7 mouse cellular contexts compared by ENCODE assay signal in the genomic region with DNA sequence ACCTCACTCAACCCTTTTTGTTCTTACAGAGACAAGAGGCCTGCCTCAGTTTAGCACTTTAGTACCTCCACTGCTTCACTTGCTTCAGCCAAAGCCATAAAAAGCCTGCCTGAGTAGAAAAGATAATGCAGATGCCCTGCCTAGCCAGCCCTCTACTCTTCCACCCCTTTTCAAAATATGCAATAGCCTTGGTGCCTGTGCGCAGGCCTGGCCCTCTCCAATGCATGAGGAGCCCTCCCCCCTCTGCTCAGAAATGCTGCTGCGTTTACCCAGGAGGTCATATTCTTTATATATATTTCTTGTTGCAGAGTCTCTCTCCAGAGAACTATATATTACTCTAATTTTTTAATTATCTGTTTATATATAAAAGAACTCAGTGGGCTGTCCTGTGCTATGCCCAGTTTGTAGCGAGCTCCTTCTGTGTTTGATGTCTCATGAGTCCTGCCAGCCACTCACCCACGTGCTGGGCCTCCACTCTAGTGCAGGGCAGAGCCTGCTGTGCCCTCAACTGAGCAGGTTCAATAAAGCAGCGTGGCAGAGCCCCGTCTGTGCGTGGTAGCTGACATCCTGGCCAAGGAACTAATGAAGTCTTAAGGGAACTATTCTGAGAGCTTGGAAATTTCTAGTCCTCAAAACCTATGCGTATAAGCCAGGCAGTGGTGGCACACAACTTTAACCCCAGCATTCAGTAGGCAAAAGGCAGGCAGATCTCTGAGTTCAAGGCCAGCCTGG. TPM values are rescaled to one million over a fixed set of nuclear protein-coding genes. Genes with fewer than 3 reads are reported as not detected.
DNase-seq lines count a peak whose midpoint lies in the region; ATAC-seq and TF ChIP-seq lines count a peak whose summit lies in the region.

No protein-coding gene starts in this region.

- H3K27ac ChIP-seq in testis, adult 2 months (ENCODE audit: control insufficient read depth, insufficient read depth, low read depth, low read length) = peak overlapping the region; percentile 66
- H3K27ac ChIP-seq in forebrain, embryonic 11.5 days (ENCODE audit: low read depth, low read length) = peak overlapping the region; percentile 14; the same call in 1 of the 2 replicates
- H3K27ac ChIP-seq in liver, embryonic 12.5 days = peak overlapping the region; percentile 96

- H3K4me1 ChIP-seq in testis, adult 2 months (ENCODE audit: control insufficient read depth, insufficient read depth, low read length) = no peaks in the 10 kb centered on the region
- peaks cover 9% of the 10 kb centered on the region; the same call in 1 of the 2 replicates for H3K4me1 ChIP-seq in forebrain, embryonic 11.5 days (replicated peaks; ENCODE audit: control insufficient read depth, insufficient read depth, low read length)
- H3K4me1 ChIP-seq in liver, embryonic 12.5 days = peaks cover 44% of the 10 kb centered on the region

- H3K9me3 ChIP-seq in forebrain, embryonic 11.5 days (ENCODE audit: control insufficient read depth, low read length) = no peaks in the 10 kb centered on the region
- H3K9me3 ChIP-seq in liver, embryonic 12.5 days (replicated peaks) = no peaks in the 10 kb centered on the region

- no peak overlapping the region for H3K9ac ChIP-seq in forebrain, embryonic 11.5 days (ENCODE audit: low read length)
- H3K9ac ChIP-seq in liver, embryonic 12.5 days = peak overlapping the region; percentile 73

- H3K4me2 ChIP-seq in forebrain, embryonic 11.5 days (ENCODE audit: low read depth, low read length, severe bottlenecking) = no peak overlapping the region
- H3K4me2 ChIP-seq in liver, embryonic 12.5 days = peak overlapping the region; percentile 59

- 52% methylated on average over 8 of the region's 8 CpGs for WGBS in forebrain, embryonic 11.5 days
- 43% methylated on average over 8 of the region's 8 CpGs for WGBS in liver, embryonic 12.5 days (ENCODE audit: insufficient replicate concordance)

- no peak overlapping the region for H3K4me3 ChIP-seq in testis, adult 2 months (ENCODE audit: control insufficient read depth, low read depth, low read length)
- H3K4me3 ChIP-seq in forebrain, embryonic 11.5 days (ENCODE audit: low read depth, low read length) = no peak overlapping the region
- H3K4me3 ChIP-seq in liver, embryonic 12.5 days = 0 out of 2 replicates have a peak overlapping the region, but pooled peaks have one; percentile 10

- no peak for ATAC-seq in forebrain, embryonic 11.5 days (replicated peaks; ENCODE audit: low FRiP score)
- peak; percentile 85 for ATAC-seq in liver, embryonic 12.5 days

- H3K27me3 ChIP-seq in testis, adult 2 months (ENCODE audit: control insufficient read depth, insufficient read depth, low read length) = no peaks in the 10 kb centered on the region
- no peaks in the 10 kb centered on the region for H3K27me3 ChIP-seq in forebrain, embryonic 11.5 days (ENCODE audit: control insufficient read depth, insufficient read depth, low read length)
- H3K27me3 ChIP-seq in liver, embryonic 12.5 days (replicated peaks) = no peaks in the 10 kb centered on the region; the same call in 1 of the 2 replicates

- no peak for DNase-seq in testis, postnatal 14 days (ENCODE audit: low spot score)
- no peak for DNase-seq in forebrain, embryonic 11.5 days (ENCODE audit: low spot score)
- DNase-seq in adrenal gland, postnatal 36 days = no peak
- no peak for DNase-seq in gastrocnemius, postnatal 25 days
- DNase-seq in right cerebral cortex, postnatal 36 days (ENCODE audit: low spot score in 2 of 2) = no peak

- TF ChIP-seq POLR2A in testis, adult 2 months (IDR thresholded peaks at IDR 0.05; ENCODE audit: control insufficient read depth, low read depth, low read length) = no peak

- no peak for TF ChIP-seq CTCF in testis, adult 2 months (IDR thresholded peaks at IDR 0.05; ENCODE audit: control insufficient read depth, insufficient read depth, insufficient replicate concordance, low read depth, low read length)

- H3K36me3 ChIP-seq in testis, adult 2 months (ENCODE audit: control insufficient read depth, insufficient read depth, low read length) = no peaks in the 10 kb centered on the region
- H3K36me3 ChIP-seq in forebrain, embryonic 11.5 days (ENCODE audit: control insufficient read depth, insufficient read depth, low read length) = no peaks in the 10 kb centered on the region
- H3K36me3 ChIP-seq in liver, embryonic 12.5 days = peaks cover 18% of the 10 kb centered on the region

RNA-seq across cellular contexts. Expression of gene Ccr10, which starts 15.1 kb away (rescaled TPM):
- polyA plus RNA-seq in testis, adult 2 months (2012; rRNA removed) = 0.05 TPM in 1 of 2 replicates, not detected in the other
- 0.17 TPM in 1 of 2 replicates, not detected in the other for polyA plus RNA-seq in forebrain, embryonic 11.5 days (2014; fragmentation: Nextera tagmentation; extraction: Ambion mirVana)
- 0.07 TPM in 1 of 2 replicates, not detected in the other for polyA plus RNA-seq in liver, embryonic 12.5 days (2016; fragmentation: Nextera tagmentation; extraction: Ambion mirVana)
- under 1 TPM in 1 of 2 experiments, not detected in 1; 0.43 TPM for total RNA-seq in adrenal gland, postnatal 36 days (2021)
- total RNA-seq in gastrocnemius, postnatal 25 days (2021) = not detected

RNA-seq across cellular contexts. Expression of gene Plekhh3, which starts 19.2 kb away (rescaled TPM):
- 2.6 and 4.1 TPM in 2 replicates for polyA plus RNA-seq in testis, adult 2 months (2012; rRNA removed)
- polyA plus RNA-seq in forebrain, embryonic 11.5 days (2014; fragmentation: Nextera tagmentation; extraction: Ambion mirVana) = 7.9 and 9.1 TPM in 2 replicates
- 2.7 and 2.8 TPM in 2 replicates for polyA plus RNA-seq in liver, embryonic 12.5 days (2016; fragmentation: Nextera tagmentation; extraction: Ambion mirVana)
- total RNA-seq in adrenal gland, postnatal 36 days (2021) = 10 to 100 TPM; 21.5 to 30.0 TPM
- total RNA-seq in gastrocnemius, postnatal 25 days (2021) = 10 to 100 TPM; 18.4 to 24.0 TPM

RNA-seq across cellular contexts. Expression of gene Cntnap1, which starts 20.0 kb away (rescaled TPM):
- 0.40 and 0.44 TPM in 2 replicates for polyA plus RNA-seq in testis, adult 2 months (2012; rRNA removed)
- polyA plus RNA-seq in forebrain, embryonic 11.5 days (2014; fragmentation: Nextera tagmentation; extraction: Ambion mirVana) = 0.35 and 0.55 TPM in 2 replicates
- 0.17 and 0.26 TPM in 2 replicates for polyA plus RNA-seq in liver, embryonic 12.5 days (2016; fragmentation: Nextera tagmentation; extraction: Ambion mirVana)
- 1 to 10 TPM; 4.6 to 4.9 TPM for total RNA-seq in adrenal gland, postnatal 36 days (2021)
- 1 to 10 TPM in 1 of 2 experiments, under 1 TPM in 1; 0.99 to 2.2 TPM for total RNA-seq in gastrocnemius, postnatal 25 days (2021)

RNA-seq across cellular contexts. Expression of gene Tubg2, which starts 34.6 kb away (rescaled TPM):
- polyA plus RNA-seq in testis, adult 2 months (2012; rRNA removed) = 1.6 and 1.9 TPM in 2 replicates
- polyA plus RNA-seq in forebrain, embryonic 11.5 days (2014; fragmentation: Nextera tagmentation; extraction: Ambion mirVana) = 3.9 and 4.5 TPM in 2 replicates
- 0.57 and 0.62 TPM in 2 replicates for polyA plus RNA-seq in liver, embryonic 12.5 days (2016; fragmentation: Nextera tagmentation; extraction: Ambion mirVana)
- total RNA-seq in adrenal gland, postnatal 36 days (2021) = 1 to 10 TPM; 5.9 to 7.0 TPM
- total RNA-seq in gastrocnemius, postnatal 25 days (2021) = 1 to 10 TPM; 2.7 to 2.8 TPM

RNA-seq across cellular contexts. Expression of gene Ezh1, which starts 35.9 kb away (rescaled TPM):
- 14.3 and 14.5 TPM in 2 replicates for polyA plus RNA-seq in testis, adult 2 months (2012; rRNA removed)
- 10.5 and 12.8 TPM in 2 replicates for polyA plus RNA-seq in forebrain, embryonic 11.5 days (2014; fragmentation: Nextera tagmentation; extraction: Ambion mirVana)
- polyA plus RNA-seq in liver, embryonic 12.5 days (2016; fragmentation: Nextera tagmentation; extraction: Ambion mirVana) = 9.8 and 10.3 TPM in 2 replicates
- 10 to 100 TPM; 30.0 to 37.7 TPM for total RNA-seq in adrenal gland, postnatal 36 days (2021)
- total RNA-seq in gastrocnemius, postnatal 25 days (2021) = 10 to 100 TPM; 17.8 to 18.9 TPM

Comparison
In these comparisons a context has a peak if more than half of its experiments do, and no peak if none do; other contexts are left out.
1. H3K27ac ChIP-seq: peak in every context shown above with its lines; median percentile 96 in liver, embryonic 12.5 days; 66 in testis, adult 2 months; 14 in forebrain, embryonic 11.5 days.